Mouse (Mus musculus): Measurements from ENCODE around the gene Gm28230.

DNA sequence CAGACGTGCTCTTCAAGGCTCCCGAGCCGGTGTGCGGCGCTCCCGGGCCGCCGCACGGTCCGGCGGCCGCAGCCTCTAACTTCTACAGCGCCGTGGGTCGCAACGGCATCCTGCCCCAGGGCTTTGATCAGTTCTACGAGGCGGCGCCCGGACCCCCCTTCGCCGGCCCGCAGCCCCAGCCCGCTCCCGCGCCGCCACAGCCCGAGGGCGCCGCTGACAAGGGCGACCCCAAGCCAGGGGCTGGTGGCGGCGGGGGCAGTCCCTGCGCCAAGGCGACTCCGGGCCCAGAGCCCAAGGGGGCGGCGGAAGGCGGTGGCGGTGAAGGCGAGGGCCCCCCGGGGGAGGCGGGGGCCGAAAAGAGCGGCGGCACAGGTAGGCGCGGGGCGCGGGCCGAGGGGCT, 43.7 kb upstream of the Gm28230 start:
- TF ChIP-seq CTCF (IDR thresholded peaks at IDR 0.05; ENCODE audit: extremely low read depth, insufficient read length, insufficient replicate concordance, low read depth, low read length): no peak
- no peak for TF ChIP-seq POLR2A (IDR thresholded peaks at IDR 0.05; ENCODE audit: low read depth, low read length)
